Mouse (Mus musculus): ENCODE results near the gene Ptpn4.

Gene Ptpn4

DNA sequence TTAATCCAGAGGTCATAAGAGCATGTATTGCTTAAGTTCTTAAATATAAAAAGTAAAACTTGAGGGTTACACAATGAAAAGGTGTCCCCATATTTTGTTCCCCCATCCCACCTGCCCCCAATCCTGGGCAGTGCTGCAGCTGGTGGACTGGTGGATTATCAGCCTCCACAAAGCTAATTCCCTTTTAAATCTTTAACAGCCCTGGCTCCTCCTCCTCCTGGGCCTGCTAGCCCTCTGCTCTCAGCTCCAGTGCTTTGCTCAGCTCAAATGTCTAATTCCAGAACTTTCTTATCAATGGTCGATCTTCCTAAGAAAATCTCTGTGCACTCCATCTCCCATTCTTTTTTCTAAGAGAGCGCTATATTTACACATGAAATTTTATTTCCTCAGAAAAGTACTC, 191.1 kb downstream of the Ptpn4 start:
- no peak for DNase-seq (ENCODE audit: inconsistent age in 2 of 2, low spot score in 1 of 2)

DNA sequence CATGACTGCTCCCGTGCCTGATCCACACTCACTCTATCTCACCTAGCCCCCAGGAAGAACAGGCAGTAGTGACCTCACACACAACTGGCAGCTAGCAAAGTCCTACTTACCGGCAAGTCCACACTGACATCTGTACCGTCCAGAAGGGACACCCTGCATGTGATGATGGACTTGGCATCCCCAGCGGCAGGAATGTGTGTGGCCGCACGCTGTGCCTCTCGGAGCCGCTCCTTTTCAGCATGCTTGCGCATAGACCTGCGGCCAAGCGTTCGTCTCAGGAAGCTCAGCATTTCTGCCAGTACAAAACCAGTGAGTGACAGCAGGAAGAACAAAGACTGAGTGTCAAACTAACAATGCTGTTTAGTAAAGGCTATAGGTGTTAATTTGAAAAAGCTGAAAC, 195.0 kb downstream of the Ptpn4 start:
- no peak for DNase-seq (ENCODE audit: inconsistent age in 2 of 2, low spot score in 1 of 2)

DNA sequence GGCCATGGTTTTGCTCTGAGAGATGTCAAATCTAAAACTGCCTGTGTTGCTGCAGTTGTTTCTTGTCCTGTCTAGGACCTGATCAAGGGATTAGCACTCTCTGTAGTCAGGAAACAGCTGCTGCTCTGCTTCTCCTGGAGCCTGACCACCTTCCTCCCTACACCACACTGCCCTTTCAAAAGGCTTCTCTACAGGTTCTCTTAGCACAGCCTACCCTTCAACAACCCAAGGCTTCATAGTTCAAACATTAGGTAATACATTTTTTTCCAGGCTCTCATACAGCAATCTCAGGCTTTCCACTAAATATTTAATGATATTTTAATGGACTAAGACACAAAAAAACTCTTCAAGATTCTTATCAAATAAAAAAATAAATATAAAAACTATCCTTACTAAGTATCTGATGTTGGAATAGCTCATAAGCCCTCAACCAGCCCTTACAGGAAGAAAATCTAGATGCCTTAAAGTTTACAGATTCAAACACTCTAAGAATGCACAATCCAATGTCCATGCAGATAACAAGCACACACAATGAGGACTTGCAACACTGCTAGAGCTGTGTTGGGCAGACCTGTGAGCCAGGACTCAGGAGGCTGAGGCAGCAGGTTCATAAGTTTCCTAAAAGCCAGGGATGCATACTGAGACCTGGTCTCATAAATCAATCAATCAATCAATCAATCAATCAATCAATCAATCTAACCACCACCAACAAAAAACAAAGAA, 196.2 kb downstream of the Ptpn4 start:
- no peak for DNase-seq (ENCODE audit: inconsistent age in 2 of 2, low spot score in 1 of 2)

DNA sequence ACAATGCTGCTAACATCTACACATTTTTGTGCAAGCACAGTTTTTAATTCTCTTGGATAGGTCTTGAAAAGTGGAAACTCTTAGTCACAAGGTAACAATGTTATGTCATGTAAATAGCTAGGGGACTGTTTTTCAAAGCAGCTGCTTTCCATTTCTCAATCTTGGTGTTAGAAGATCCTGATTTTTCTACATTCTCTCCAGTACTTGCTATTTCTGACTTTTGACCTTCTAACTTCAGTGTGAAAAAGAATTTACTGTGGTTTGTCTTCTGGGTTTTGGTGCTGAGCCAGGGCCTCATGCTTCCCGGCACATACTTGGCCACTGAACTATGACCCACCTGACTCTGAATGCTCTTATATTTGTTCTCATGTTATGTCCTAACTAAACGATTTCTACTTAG, 197.4 kb downstream of the Ptpn4 start:
- DNase-seq (ENCODE audit: inconsistent age in 2 of 2, low spot score in 1 of 2), result peak in 1 of 2 experiments; percentile 46

DNA sequence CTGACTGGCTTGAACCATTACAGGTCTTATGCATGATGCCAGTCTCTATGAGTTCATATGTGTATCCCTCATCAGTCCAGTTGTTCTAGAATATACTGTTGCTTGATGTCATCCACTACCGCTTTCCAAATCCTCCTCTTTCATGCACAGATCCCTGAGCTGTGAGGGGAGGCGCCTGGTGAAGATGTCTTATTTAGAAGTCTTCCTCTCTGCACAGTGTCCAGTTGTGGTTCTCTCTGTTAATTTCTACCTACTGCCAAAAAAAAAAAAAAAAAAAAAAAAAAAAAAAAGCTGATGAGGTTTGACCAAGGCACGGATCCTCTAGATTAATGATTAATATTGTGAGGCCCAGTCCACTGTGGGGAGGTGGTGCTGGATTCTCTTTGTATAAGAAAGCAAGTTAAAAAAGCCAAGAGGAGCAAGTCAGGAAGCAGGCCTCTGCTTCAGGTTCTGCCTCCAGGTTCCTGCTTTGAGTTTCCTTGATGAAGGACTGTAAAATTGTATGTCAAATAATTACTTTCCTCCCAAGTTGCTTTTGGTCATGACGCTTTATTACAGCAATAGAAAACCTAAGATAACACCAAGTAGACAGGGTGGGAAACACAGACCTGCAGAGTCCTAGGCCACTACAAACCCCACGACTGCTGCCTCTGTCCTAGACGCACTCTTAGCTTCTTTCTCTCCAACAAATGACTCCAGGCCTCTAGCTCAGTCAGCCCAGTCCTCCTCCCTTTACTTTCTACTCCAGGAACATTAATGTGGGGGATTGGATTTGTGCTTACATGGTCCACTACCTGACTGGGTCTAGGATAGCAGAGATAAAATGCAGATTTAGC, 200.0 kb downstream of the Ptpn4 start:
- DNase-seq (ENCODE audit: inconsistent age in 2 of 2, low spot score in 1 of 2), result no peak

DNA sequence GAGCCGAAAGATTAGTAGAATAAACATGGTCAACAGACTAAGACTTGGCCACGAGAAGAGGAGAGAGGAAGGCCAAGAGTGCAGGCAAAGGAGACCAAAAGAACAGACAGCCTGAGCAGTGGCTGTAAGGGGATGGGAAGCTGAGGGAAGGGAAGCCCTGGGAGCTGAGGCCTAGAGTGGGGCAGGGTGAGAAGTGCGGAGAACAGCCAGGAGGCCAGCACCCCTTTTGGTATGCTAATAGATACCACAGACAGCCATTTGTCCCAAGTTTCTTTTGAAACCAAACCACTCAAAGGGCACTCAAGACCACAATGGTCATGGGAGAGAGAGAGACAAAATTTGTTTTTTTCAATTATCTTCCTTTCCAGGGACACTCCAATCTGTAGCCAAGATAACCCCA, 202.7 kb downstream of the Ptpn4 start:
- DNase-seq (ENCODE audit: inconsistent age in 2 of 2, low spot score in 1 of 2), result no peak

DNA sequence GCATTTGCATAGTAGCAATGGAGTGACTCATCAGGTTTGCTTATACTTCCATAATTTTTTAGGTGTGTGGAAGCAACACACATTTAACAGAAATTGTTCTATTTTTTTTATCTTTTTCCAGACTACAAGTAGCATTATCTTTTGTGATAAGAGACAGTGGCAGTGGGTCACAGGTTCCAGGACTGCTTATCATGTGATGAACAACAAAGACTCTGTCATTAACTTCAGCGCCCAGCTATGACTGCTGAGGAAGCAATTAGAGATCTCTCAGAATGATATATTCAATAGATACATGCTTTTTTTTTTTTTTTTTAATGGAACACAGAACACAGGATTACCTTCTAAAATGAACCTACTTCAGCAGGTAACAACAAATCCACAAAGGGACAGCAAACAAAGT, 207.0 kb downstream of the Ptpn4 start:
- DNase-seq (ENCODE audit: inconsistent age in 2 of 2, low spot score in 1 of 2), result no peak

DNA sequence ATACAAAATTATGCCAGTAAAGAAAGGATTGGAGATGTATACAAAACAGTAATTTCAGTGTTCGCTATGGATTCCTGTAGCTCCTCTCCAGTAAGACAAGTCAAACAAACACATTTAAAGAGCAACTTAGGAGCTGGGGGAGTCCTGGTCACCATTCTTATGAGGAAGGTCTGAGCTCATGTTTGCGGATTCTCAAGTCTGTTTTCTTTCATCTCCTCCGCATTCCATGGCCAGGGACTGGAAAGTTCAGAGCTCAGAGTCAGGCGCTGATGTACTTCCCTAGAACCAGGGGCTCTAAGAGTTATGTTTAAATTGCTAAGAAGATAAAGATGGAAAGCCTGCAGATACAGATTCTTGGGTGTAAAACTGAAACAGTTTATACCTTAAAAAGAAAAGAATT, 210.6 kb downstream of the Ptpn4 start:
- DNase-seq (ENCODE audit: inconsistent age in 2 of 2, low spot score in 1 of 2), result no peak

DNA sequence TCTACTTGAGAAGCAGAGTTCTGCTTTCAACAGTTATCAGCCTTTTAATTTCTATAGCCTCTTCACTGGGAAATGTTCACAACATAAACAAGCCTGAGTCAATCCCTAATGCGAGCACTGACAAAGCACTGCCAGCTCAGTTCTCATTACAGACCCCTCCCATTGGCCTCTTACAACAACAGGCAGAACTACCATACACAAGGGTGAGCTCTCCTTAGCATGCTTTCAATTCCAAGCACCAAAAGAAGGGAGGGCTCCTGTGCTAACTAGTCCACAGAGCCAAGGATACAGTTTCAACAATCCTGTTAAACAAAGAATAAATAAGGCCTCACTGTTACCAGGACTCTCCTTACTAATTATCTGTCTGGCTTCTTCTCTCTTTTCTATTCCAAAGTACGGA, 213.0 kb downstream of the Ptpn4 start:
- DNase-seq (ENCODE audit: inconsistent age in 2 of 2, low spot score in 1 of 2), result no peak

DNA sequence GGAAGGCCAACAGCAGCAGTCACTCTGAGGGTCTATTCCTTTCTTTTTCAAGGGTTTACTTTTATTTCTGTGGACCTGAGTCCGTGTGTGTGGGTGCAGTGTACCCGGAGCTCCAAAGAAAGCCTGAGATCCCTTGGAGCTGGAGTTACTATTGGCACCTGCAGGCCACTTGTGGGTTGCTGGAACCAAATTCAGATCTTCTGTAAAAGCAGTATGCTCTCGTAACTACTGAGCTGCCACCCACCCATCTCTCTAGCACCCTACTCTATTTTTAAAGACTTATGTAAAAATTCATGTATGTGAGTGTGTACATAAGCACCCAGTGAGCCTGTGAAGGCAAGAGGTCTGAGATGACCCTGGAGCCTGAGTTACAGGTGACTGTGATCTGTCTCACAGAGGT, 232.0 kb downstream of the Ptpn4 start:
- no peak for DNase-seq (ENCODE audit: inconsistent age in 2 of 2, low spot score in 1 of 2)
